Mouse (Mus musculus): ENCODE data around the gene Osbp2. TPM values are rescaled to one million over a fixed set of nuclear protein-coding genes. Genes with fewer than 3 reads are reported as not detected.

The Osbp2 gene
- polyA plus RNA-seq, 1 experiment from 2014 or later: 22.7 TPM

GRCm38 (mm10) chr11:3843943-3844734 lies 19.6 kb downstream of the Osbp2 start:
- H3K4me2 ChIP-seq (ENCODE audit: low read depth, low read length): no peak overlapping the region
- no peaks in the 10 kb centered on the region for H3K9me3 ChIP-seq (ENCODE audit: control insufficient read depth, low read length)
- no peaks in the 10 kb centered on the region for H3K36me3 ChIP-seq (ENCODE audit: control insufficient read depth, insufficient read depth, low read length)
- no peak for ATAC-seq (ENCODE audit: low read depth)
- H3K27ac ChIP-seq (ENCODE audit: low read depth, low read length): no peak overlapping the region
- 77% methylated on average over 17 of the region's 17 CpGs for WGBS
- no peaks in the 10 kb centered on the region for H3K27me3 ChIP-seq (ENCODE audit: control insufficient read depth, insufficient read depth, low read length)
- no peaks in the 10 kb centered on the region for H3K4me1 ChIP-seq (ENCODE audit: control insufficient read depth, insufficient read depth, low read length)
- no peak overlapping the region for H3K9ac ChIP-seq (replicated peaks; ENCODE audit: low read depth, low read length)
- H3K4me3 ChIP-seq (ENCODE audit: low read depth, low read length): no peak overlapping the region

- H3K4me1 ChIP-seq (ENCODE audit: control insufficient read depth, insufficient read depth, low read length): no peaks in the 10 kb centered on the region
- H3K4me3 ChIP-seq (ENCODE audit: low read depth, low read length): no peak overlapping the region
- ATAC-seq (ENCODE audit: low read depth): no peak
- no peak overlapping the region for H3K4me2 ChIP-seq (ENCODE audit: low read depth, low read length)
- WGBS: 63% methylated on average over 4 of the region's 4 CpGs
- no peak overlapping the region for H3K9ac ChIP-seq (replicated peaks; ENCODE audit: low read depth, low read length)
- no peaks in the 10 kb centered on the region for H3K36me3 ChIP-seq (ENCODE audit: control insufficient read depth, insufficient read depth, low read length)
- H3K27ac ChIP-seq (ENCODE audit: low read depth, low read length): no peak overlapping the region
- H3K9me3 ChIP-seq (ENCODE audit: control insufficient read depth, low read length): no peaks in the 10 kb centered on the region
- no peaks in the 10 kb centered on the region for H3K27me3 ChIP-seq (ENCODE audit: control insufficient read depth, insufficient read depth, low read length)
Observed at GRCm38 (mm10) chr11:3835271-3835670, 28.4 kb downstream of the Osbp2 start.

- H3K4me1 ChIP-seq (ENCODE audit: control insufficient read depth, insufficient read depth, low read length): no peaks in the 10 kb centered on the region
- H3K4me2 ChIP-seq (ENCODE audit: low read depth, low read length): no peak overlapping the region
- WGBS: 51% methylated on average over 13 of the region's 13 CpGs
- no peak for ATAC-seq (ENCODE audit: low read depth)
- H3K36me3 ChIP-seq (ENCODE audit: control insufficient read depth, insufficient read depth, low read length): no peaks in the 10 kb centered on the region
- H3K27ac ChIP-seq (ENCODE audit: low read depth, low read length): no peak overlapping the region
- H3K4me3 ChIP-seq (ENCODE audit: low read depth, low read length): no peak overlapping the region
- H3K9me3 ChIP-seq (ENCODE audit: control insufficient read depth, low read length): no peaks in the 10 kb centered on the region
- H3K9ac ChIP-seq (replicated peaks; ENCODE audit: low read depth, low read length): no peak overlapping the region
- H3K27me3 ChIP-seq (ENCODE audit: control insufficient read depth, insufficient read depth, low read length): no peaks in the 10 kb centered on the region
Observed at GRCm38 (mm10) chr11:3834421-3835098, 29.1 kb downstream of the Osbp2 start.

- no peak for ATAC-seq (ENCODE audit: low read depth)
- no peak overlapping the region for H3K4me2 ChIP-seq (ENCODE audit: low read depth, low read length)
Observed at GRCm38 (mm10) chr11:3833544-3834420, 29.9 kb downstream of the Osbp2 start.

GRCm38 (mm10) chr11:3832193-3832901 lies 31.4 kb downstream of the Osbp2 start:
- Histone ChIP-seq H3K4me3 (ENCODE audit: low read depth, low read length) (no peak overlapping the region), H3K9ac (replicated peaks; ENCODE audit: low read depth, low read length) (no peak overlapping the region), H3K27ac (ENCODE audit: low read depth, low read length) (no peak overlapping the region), H3K4me1 (ENCODE audit: control insufficient read depth, insufficient read depth, low read length) (no peaks in the 10 kb centered on the region), H3K9me3 (ENCODE audit: control insufficient read depth, low read length) (no peaks in the 10 kb centered on the region), H3K27me3 (ENCODE audit: control insufficient read depth, insufficient read depth, low read length) (no peaks in the 10 kb centered on the region), H3K36me3 (ENCODE audit: control insufficient read depth, insufficient read depth, low read length) (no peaks in the 10 kb centered on the region), H3K4me2 (ENCODE audit: low read depth, low read length) (no peak overlapping the region)
- 50% methylated on average over 6 of the region's 6 CpGs for WGBS
- ATAC-seq (ENCODE audit: low read depth): no peak

More at GRCm38 (mm10) chr11:3833544-3834420, 29.9 kb downstream of the Osbp2 start:
- Histone ChIP-seq H3K27me3 (ENCODE audit: control insufficient read depth, insufficient read depth, low read length) (no peaks in the 10 kb centered on the region), H3K27ac (ENCODE audit: low read depth, low read length) (no peak overlapping the region), H3K9me3 (ENCODE audit: control insufficient read depth, low read length) (no peaks in the 10 kb centered on the region), H3K4me3 (ENCODE audit: low read depth, low read length) (no peak overlapping the region), H3K4me1 (ENCODE audit: control insufficient read depth, insufficient read depth, low read length) (no peaks in the 10 kb centered on the region), H3K9ac (replicated peaks; ENCODE audit: low read depth, low read length) (no peak overlapping the region), H3K36me3 (ENCODE audit: control insufficient read depth, insufficient read depth, low read length) (no peaks in the 10 kb centered on the region)
- WGBS: 39% methylated on average over 21 of the region's 21 CpGs

- H3K9me3 ChIP-seq (ENCODE audit: control insufficient read depth, low read length): no peaks in the 10 kb centered on the region
- no peaks in the 10 kb centered on the region for H3K36me3 ChIP-seq (ENCODE audit: control insufficient read depth, insufficient read depth, low read length)
- H3K27me3 ChIP-seq (ENCODE audit: control insufficient read depth, insufficient read depth, low read length): no peaks in the 10 kb centered on the region
- ATAC-seq (ENCODE audit: low read depth): no peak
- no peak overlapping the region for H3K4me3 ChIP-seq (ENCODE audit: low read depth, low read length)
- no peak overlapping the region for H3K27ac ChIP-seq (ENCODE audit: low read depth, low read length)
- 79% methylated on average over 5 of the region's 5 CpGs for WGBS
- H3K4me2 ChIP-seq (ENCODE audit: low read depth, low read length): no peak overlapping the region
- H3K9ac ChIP-seq (replicated peaks; ENCODE audit: low read depth, low read length): no peak overlapping the region
- no peaks in the 10 kb centered on the region for H3K4me1 ChIP-seq (ENCODE audit: control insufficient read depth, insufficient read depth, low read length)
Observed at GRCm38 (mm10) chr11:3829736-3830135, 34.0 kb downstream of the Osbp2 start.

- no peaks in the 10 kb centered on the region for H3K4me1 ChIP-seq (ENCODE audit: control insufficient read depth, insufficient read depth, low read length)
- ATAC-seq (ENCODE audit: low read depth): no peak
- 78% methylated on average over 5 of the region's 5 CpGs for whole genome bisulfite sequencing
Observed at GRCm38 (mm10) chr11:3824138-3824537, 39.6 kb downstream of the Osbp2 start.

GRCm38 (mm10) chr11:3823378-3823777 lies 40.3 kb downstream of the Osbp2 start:
- H3K9ac ChIP-seq (replicated peaks; ENCODE audit: low read depth, low read length): no peak overlapping the region
- H3K9me3 ChIP-seq (ENCODE audit: control insufficient read depth, low read length): no peaks in the 10 kb centered on the region
- no peak overlapping the region for H3K27ac ChIP-seq (ENCODE audit: low read depth, low read length)
- WGBS: 61% methylated on average over 2 of the region's 2 CpGs
- H3K27me3 ChIP-seq (ENCODE audit: control insufficient read depth, insufficient read depth, low read length): no peaks in the 10 kb centered on the region
- ATAC-seq (ENCODE audit: low read depth): no peak
- H3K36me3 ChIP-seq (ENCODE audit: control insufficient read depth, insufficient read depth, low read length): no peaks in the 10 kb centered on the region
- H3K4me2 ChIP-seq (ENCODE audit: low read depth, low read length): no peak overlapping the region
- no peak overlapping the region for H3K4me3 ChIP-seq (ENCODE audit: low read depth, low read length)
- H3K4me1 ChIP-seq (ENCODE audit: control insufficient read depth, insufficient read depth, low read length): no peaks in the 10 kb centered on the region

More at GRCm38 (mm10) chr11:3824138-3824537, 39.6 kb downstream of the Osbp2 start:
- no peaks in the 10 kb centered on the region for H3K36me3 ChIP-seq (ENCODE audit: control insufficient read depth, insufficient read depth, low read length)
- H3K27ac ChIP-seq (ENCODE audit: low read depth, low read length): no peak overlapping the region
- no peak overlapping the region for H3K9ac ChIP-seq (replicated peaks; ENCODE audit: low read depth, low read length)
- no peak overlapping the region for H3K4me3 ChIP-seq (ENCODE audit: low read depth, low read length)
- H3K4me2 ChIP-seq (ENCODE audit: low read depth, low read length): no peak overlapping the region
- H3K9me3 ChIP-seq (ENCODE audit: control insufficient read depth, low read length): no peaks in the 10 kb centered on the region
- no peaks in the 10 kb centered on the region for H3K27me3 ChIP-seq (ENCODE audit: control insufficient read depth, insufficient read depth, low read length)
